Mouse (Mus musculus) liver, embryonic 14.5 days (tissue): ENCODE results near the gene Paqr8. TPM values are rescaled to one million over a fixed set of nuclear protein-coding genes. Genes with fewer than 3 reads are reported as not detected.

Experiments used
- ATAC-seq: fragments of 200-750 bp; cut with Nextera tagmentation; 2 replicates; pipeline ENCODE4 v1.8.0; 2017; ENCODE audit warnings: moderate number of reproducible peaks, mild to moderate bottlenecking, moderate library complexity; ENCODE audit not compliant: insufficient read depth
- DNase-seq, 3 experiments: peaks; one replicate each; pipeline ENCODE4 v3.0.0-alpha.2; 2012 to 2013; ENCODE audit warnings: low read depth in 3 of 3, low spot score in 3 of 3
- H3K27ac ChIP-seq: fragments of 300-500 bp; sonication (generic); 2 replicates; pipeline ENCODE4 v1.5.1; 2014; ENCODE audit warnings: moderate library complexity, mild to moderate bottlenecking, control low read depth, inconsistent platforms
- H3K27me3 ChIP-seq: fragments of 300-500 bp; sonication (generic); 2 replicates; pipeline ENCODE4 v1.6.1; 2014; ENCODE audit warnings: mild to moderate bottlenecking, low read length, moderate library complexity; ENCODE audit not compliant: control insufficient read depth, insufficient read depth
- H3K36me3 ChIP-seq: fragments of 300-500 bp; sonication (generic); replicated peaks from 2 replicates; pipeline ENCODE4 v1.6.1; 2014; ENCODE audit warnings: low read depth; ENCODE audit not compliant: control insufficient read depth, insufficient read depth
- H3K4me1 ChIP-seq, 2 experiments: fragments of 200-500 bp in 1 of 2; fragments of 300-500 bp in 1 of 2; sonication (generic) in 1 of 2; replicated peaks; 2 replicates each; pipeline ENCODE4 v1.6.1; 2012 to 2014; ENCODE audit warnings: antibody characterized with exemption in 1 of 2, inconsistent platforms in 1 of 2, low read length in 1 of 2; ENCODE audit not compliant: control insufficient read depth in 2 of 2, insufficient read depth in 2 of 2
- H3K4me2 ChIP-seq: fragments of 300-500 bp; sonication (generic); 2 replicates; pipeline ENCODE4 v1.6.1; 2014; ENCODE audit warnings: low read depth, mild to moderate bottlenecking, control low read depth, moderate library complexity
- H3K4me3 ChIP-seq, 2 experiments: fragments of 200-500 bp in 1 of 2; fragments of 300-500 bp in 1 of 2; sonication (generic) in 1 of 2; 2 replicates each; pipeline ENCODE4 v1.5.1; 2012 to 2014; ENCODE audit warnings: low read depth in 2 of 2, low read length in 2 of 2, mild to moderate bottlenecking in 2 of 2, control low read depth in 1 of 2, inconsistent platforms in 1 of 2, moderate library complexity in 1 of 2; ENCODE audit not compliant: insufficient read depth in 1 of 2
- H3K9ac ChIP-seq: fragments of 300-500 bp; sonication (generic); replicated peaks from 2 replicates; pipeline ENCODE4 v1.6.1; 2014; ENCODE audit warnings: mild to moderate bottlenecking, control low read depth, moderate library complexity
- H3K9me3 ChIP-seq: fragments of 300-500 bp; sonication (generic); 2 replicates; pipeline ENCODE4 v1.6.1; 2016; ENCODE audit warnings: low read length, mixed read lengths; ENCODE audit not compliant: control insufficient read depth
- CTCF ChIP-seq: IDR thresholded peaks from 2 replicates; pipeline ENCODE4 v1.5.1; 2016; ENCODE audit warnings: antibody characterized with exemption, low read depth, control low read depth
- EP300 ChIP-seq: IDR thresholded peaks from 2 replicates; pipeline ENCODE4 v1.6.1; 2016; ENCODE audit warnings: antibody characterized with exemption, low read depth
- WGBS: fragments of 180-500 bp; shearing (Covaris S2); extraction: QIAGEN DNeasy Blood & Tissue Kit; methylation state at CpG from one replicate; pipeline ENCODE4 v1.1.7; 2014; ENCODE audit not compliant: insufficient replicate concordance; 5-methylcytosine and 5-hydroxymethylcytosine counted together
- polyA plus RNA-seq, 2 experiments: library from polyadenylated mRNA; depleted of rRNA in 1 of 2; stranded (reverse) in 1 of 2; unstranded in 1 of 2; fragments of >200 nt; fragmentation: Nextera tagmentation in 1 of 2; extraction: Ambion mirVana in 1 of 2; gene quantifications; 2 replicates each; pipeline versions ENCODE4 v1.2.1 to v1.2.3; 2012 to 2014

Paqr8 gene
- polyA plus RNA-seq, 2 experiments, result 0.16 to 0.29 TPM

- no peak for ATAC-seq
- Histone ChIP-seq H3K4me1 (no peaks in the 10 kb centered on the region), H3K36me3 (no peaks in the 10 kb centered on the region), H3K4me3 (no peak overlapping the region), H3K9me3 (no peaks in the 10 kb centered on the region), H3K27ac (no peak overlapping the region), H3K4me2 (no peak overlapping the region), H3K27me3 (no peaks in the 10 kb centered on the region), H3K9ac (no peak overlapping the region)
- no peak for DNase-seq
- TF ChIP-seq CTCF, result no peak
- no peak for TF ChIP-seq EP300
- 25% methylated on average over 6 of the region's 6 CpGs for WGBS
Observed at GRCm38 (mm10) chr1:20973389-20973788, 83.0 kb downstream of the Paqr8 start.

- TF ChIP-seq EP300 (no peak), CTCF (no peak)
- H3K27me3 ChIP-seq, result no peaks in the 10 kb centered on the region
- no peaks in the 10 kb centered on the region for H3K36me3 ChIP-seq
- H3K4me2 ChIP-seq, result no peak overlapping the region
- H3K9me3 ChIP-seq, result no peaks in the 10 kb centered on the region
- ATAC-seq (no peak), DNase-seq (no peak)
- no peak overlapping the region for H3K4me3 ChIP-seq
- no peak overlapping the region for H3K9ac ChIP-seq
- WGBS, result 47% methylated on average over 9 of the region's 9 CpGs
- no peak overlapping the region for H3K27ac ChIP-seq
- no peaks in the 10 kb centered on the region for H3K4me1 ChIP-seq
Observed at GRCm38 (mm10) chr1:20974341-20975135, 84.1 kb downstream of the Paqr8 start.

GRCm38 (mm10) chr1:20980553-20980952, 90.1 kb downstream of the Paqr8 start:
- no peak overlapping the region for H3K27ac ChIP-seq
- no peak overlapping the region for H3K4me3 ChIP-seq
- no peak overlapping the region for H3K4me2 ChIP-seq
- ATAC-seq (no peak), DNase-seq (no peak)
- H3K4me1 ChIP-seq, result no peaks in the 10 kb centered on the region
- 38% methylated on average over 1 of the region's 1 CpGs for WGBS
- H3K9ac ChIP-seq, result no peak overlapping the region
- no peaks in the 10 kb centered on the region for H3K36me3 ChIP-seq
- TF ChIP-seq EP300 (no peak), CTCF (no peak)
- H3K27me3 ChIP-seq, result no peaks in the 10 kb centered on the region
- no peaks in the 10 kb centered on the region for H3K9me3 ChIP-seq

GRCm38 (mm10) chr1:20981764-20982163, 91.4 kb downstream of the Paqr8 start:
- H3K4me1 ChIP-seq, result no peaks in the 10 kb centered on the region
- no peak overlapping the region for H3K9ac ChIP-seq
- no peak overlapping the region for H3K4me2 ChIP-seq
- TF ChIP-seq CTCF (no peak), EP300 (no peak)
- no peak for ATAC-seq
- H3K4me3 ChIP-seq, result no peak overlapping the region
- 75% methylated on average over 6 of the region's 6 CpGs for WGBS
- no peaks in the 10 kb centered on the region for H3K9me3 ChIP-seq
- DNase-seq, result no peak
- H3K27me3 ChIP-seq, result no peaks in the 10 kb centered on the region
- H3K27ac ChIP-seq, result no peak overlapping the region
- no peaks in the 10 kb centered on the region for H3K36me3 ChIP-seq

- Histone ChIP-seq H3K4me3 (no peak overlapping the region), H3K27me3 (no peaks in the 10 kb centered on the region), H3K27ac (no peak overlapping the region), H3K9ac (no peak overlapping the region), H3K4me1 (no peaks in the 10 kb centered on the region), H3K36me3 (no peaks in the 10 kb centered on the region), H3K9me3 (no peaks in the 10 kb centered on the region), H3K4me2 (no peak overlapping the region)
- WGBS, result 48% methylated on average over 2 of the region's 2 CpGs
- ATAC-seq (no peak), DNase-seq (no peak)
- TF ChIP-seq EP300, result no peak
Observed at GRCm38 (mm10) chr1:20984103-20984502, 93.7 kb downstream of the Paqr8 start.
